Mouse (Mus musculus) MEL (cell line): ENCODE data around the gene C330021F23Rik. TPM values are rescaled to one million over a fixed set of nuclear protein-coding genes. Genes with fewer than 3 reads are reported as not detected.

Experiments
- DNase-seq: peaks from one replicate; pipeline ENCODE4 v3.0.0; 2011; ENCODE audit warnings: low read depth, low spot score
- H3K27ac ChIP-seq: 2 replicates; pipeline ENCODE4 v1.5.1; 2012; ENCODE audit warnings: low read depth, mild to moderate bottlenecking, control low read depth, low read length, moderate library complexity; ENCODE audit not compliant: control insufficient read depth
- H3K27me3 ChIP-seq, 2 experiments: fragments of 150-350 bp in 1 of 2; sonication (generic) in 1 of 2; 2 replicates each; pipeline ENCODE4 v1.6.1; 2012; ENCODE audit warnings: low read length in 2 of 2, mild to moderate bottlenecking in 2 of 2, improper control_type of control experiment in 1 of 2, moderate library complexity in 1 of 2; ENCODE audit not compliant: insufficient read depth in 2 of 2, control insufficient read depth in 1 of 2
- H3K36me3 ChIP-seq, 2 experiments: 2 replicates each; pipeline ENCODE4 v1.6.1; 2012 to 2014; ENCODE audit warnings: low read length in 2 of 2, improper control_type of control experiment in 1 of 2, inconsistent platforms in 1 of 2, mild to moderate bottlenecking in 1 of 2; ENCODE audit not compliant: insufficient read depth in 2 of 2, control insufficient read depth in 1 of 2
- H3K4me1 ChIP-seq, 2 experiments: fragments of 150-350 bp in 1 of 2; sonication (generic) in 1 of 2; 2 replicates each; pipeline ENCODE4 v1.6.1; 2012; ENCODE audit warnings: low read length in 2 of 2, improper control_type of control experiment in 1 of 2, mild to moderate bottlenecking in 1 of 2; ENCODE audit not compliant: insufficient read depth in 2 of 2, control insufficient read depth in 1 of 2
- H3K4me3 ChIP-seq, 2 experiments: fragments of 150-350 bp in 1 of 2; sonication (generic) in 1 of 2; 2 replicates each; pipeline ENCODE4 v1.5.1; 2012; ENCODE audit warnings: low read depth in 2 of 2, low read length in 2 of 2, mild to moderate bottlenecking in 2 of 2, moderate library complexity in 2 of 2, control low read depth in 1 of 2, improper control_type of control experiment in 1 of 2; ENCODE audit not compliant: control insufficient read depth in 1 of 2, insufficient read depth in 1 of 2
- H3K79me2 ChIP-seq: 2 replicates; pipeline ENCODE4 v1.6.1; 2012; ENCODE audit warnings: mild to moderate bottlenecking, low read length, moderate library complexity; ENCODE audit not compliant: control insufficient read depth, poor library complexity, insufficient read depth
- H3K9ac ChIP-seq: 2 replicates; pipeline ENCODE4 v1.6.1; 2012; ENCODE audit warnings: low read depth, mild to moderate bottlenecking, control low read depth, low read length, moderate library complexity; ENCODE audit not compliant: control insufficient read depth, poor library complexity, severe bottlenecking
- H3K9me3 ChIP-seq: fragments of 150-350 bp; sonication (generic); replicated peaks from 2 replicates; pipeline ENCODE4 v1.6.1; 2012; ENCODE audit warnings: mild to moderate bottlenecking, low read length, improper control_type of control experiment, moderate library complexity; ENCODE audit not compliant: insufficient read depth
- BHLHE40 ChIP-seq: IDR thresholded peaks from 2 replicates; pipeline ENCODE4 v1.6.1; 2012; ENCODE audit warnings: low read depth, mild to moderate bottlenecking, inconsistent platforms, low read length, improper control_type of control experiment, borderline replicate concordance
- CTCF ChIP-seq, 3 experiments: IDR thresholded peaks in 2 of 3; conservative IDR thresholded peaks in 1 of 3; 2 replicates each; pipeline ENCODE4 v1.5.1; 2011 to 2012; ENCODE audit warnings: low read length in 3 of 3, low read depth in 2 of 3, mild to moderate bottlenecking in 2 of 3, improper control_type of control experiment in 1 of 3, inconsistent platforms in 1 of 3, mixed read lengths in 1 of 3, moderate library complexity in 1 of 3; ENCODE audit not compliant: control insufficient read depth in 1 of 3, insufficient read depth in 1 of 3, poor library complexity in 1 of 3, severe bottlenecking in 1 of 3
- ELF1 ChIP-seq: IDR thresholded peaks from 2 replicates; pipeline ENCODE4 v1.6.1; 2014; ENCODE audit warnings: low read depth, mild to moderate bottlenecking, inconsistent platforms, low read length, improper control_type of control experiment, moderate library complexity
- ETS1 ChIP-seq: IDR thresholded peaks from 2 replicates; pipeline ENCODE4 v1.6.1; 2012; ENCODE audit warnings: low read depth, mild to moderate bottlenecking, inconsistent platforms, low read length, improper control_type of control experiment, moderate library complexity
- HCFC1 ChIP-seq: IDR thresholded peaks from 2 replicates; pipeline ENCODE4 v1.6.1; 2012; ENCODE audit warnings: low read depth, mild to moderate bottlenecking, inconsistent platforms, low read length, improper control_type of control experiment, moderate library complexity
- MAX ChIP-seq: IDR thresholded peaks from 2 replicates; pipeline ENCODE4 v1.6.1; 2011; ENCODE audit warnings: low read length, improper control_type of control experiment
- MAZ ChIP-seq: IDR thresholded peaks from 2 replicates; pipeline ENCODE4 v1.6.1; 2012; ENCODE audit warnings: low read depth, mild to moderate bottlenecking, inconsistent platforms, low read length, improper control_type of control experiment
- MXI1 ChIP-seq: IDR thresholded peaks from 2 replicates; pipeline ENCODE4 v1.6.1; 2011; ENCODE audit warnings: mild to moderate bottlenecking, low read depth, low read length, improper control_type of control experiment
- MYB ChIP-seq: IDR thresholded peaks from 2 replicates; pipeline ENCODE4 v1.6.1; 2011; ENCODE audit warnings: mild to moderate bottlenecking, low read depth, low read length, improper control_type of control experiment
- MYC ChIP-seq: IDR thresholded peaks from 2 replicates; pipeline ENCODE4 v1.6.1; 2011; ENCODE audit warnings: low read depth, mild to moderate bottlenecking, low read length, improper control_type of control experiment, moderate library complexity
- NELFE ChIP-seq: IDR thresholded peaks from 2 replicates; pipeline ENCODE4 v1.6.1; 2011; ENCODE audit warnings: low read depth, low read length, improper control_type of control experiment
- NRF1 ChIP-seq: IDR thresholded peaks from 2 replicates; pipeline ENCODE4 v1.6.1; 2014; ENCODE audit warnings: low read depth, mild to moderate bottlenecking, inconsistent platforms, low read length, improper control_type of control experiment, moderate library complexity; ENCODE audit not compliant: poor library complexity, insufficient read depth, severe bottlenecking
- POLR2A ChIP-seq, 2 experiments: IDR thresholded peaks; 2 replicates each; pipeline ENCODE4 v1.6.1; 2011 to 2012; ENCODE audit warnings: low read length in 2 of 2, mild to moderate bottlenecking in 2 of 2, control low read depth in 1 of 2, improper control_type of control experiment in 1 of 2, low read depth in 1 of 2, moderate library complexity in 1 of 2; ENCODE audit not compliant: control insufficient read depth in 1 of 2, insufficient read depth in 1 of 2, poor library complexity in 1 of 2
- POLR2AphosphoS2 ChIP-seq: IDR thresholded peaks from 2 replicates; pipeline ENCODE4 v1.6.1; 2011; ENCODE audit warnings: low read length, improper control_type of control experiment
- SIN3A ChIP-seq: IDR thresholded peaks from 2 replicates; pipeline ENCODE4 v1.6.1; 2012; ENCODE audit warnings: low read length, improper control_type of control experiment, inconsistent platforms
- SMC3 ChIP-seq: IDR thresholded peaks from 2 replicates; pipeline ENCODE4 v1.6.1; 2011; ENCODE audit warnings: low read depth, low read length, improper control_type of control experiment
- TBP ChIP-seq: IDR thresholded peaks from 2 replicates; pipeline ENCODE4 v1.8.0; 2011; ENCODE audit warnings: low read depth, low read length, improper control_type of control experiment
- TCF12 ChIP-seq: IDR thresholded peaks from 2 replicates; pipeline ENCODE4 v1.6.1; 2014; ENCODE audit warnings: low read depth, mild to moderate bottlenecking, inconsistent platforms, low read length, improper control_type of control experiment, moderate library complexity
- UBTF ChIP-seq: IDR thresholded peaks from 2 replicates; pipeline ENCODE4 v1.6.1; 2012; ENCODE audit warnings: low read depth, mild to moderate bottlenecking, inconsistent platforms, low read length, improper control_type of control experiment, moderate library complexity, borderline replicate concordance; ENCODE audit not compliant: insufficient read depth
- USF1 ChIP-seq: IDR thresholded peaks from 2 replicates; pipeline ENCODE4 v1.6.1; 2014; ENCODE audit warnings: low read depth, mild to moderate bottlenecking, inconsistent platforms, low read length, improper control_type of control experiment, moderate library complexity
- ZC3H11A ChIP-seq: IDR thresholded peaks from 2 replicates; pipeline ENCODE4 v1.6.1; 2012; ENCODE audit warnings: low read depth, mild to moderate bottlenecking, inconsistent platforms, low read length, improper control_type of control experiment
- ZKSCAN1 ChIP-seq: IDR thresholded peaks from 2 replicates; pipeline ENCODE4 v1.6.1; 2012; ENCODE audit warnings: low read depth, mild to moderate bottlenecking, inconsistent platforms, low read length, improper control_type of control experiment, moderate library complexity
- ZMIZ1 ChIP-seq: IDR thresholded peaks from 2 replicates; pipeline ENCODE4 v1.6.1; 2012; ENCODE audit warnings: low read depth, mild to moderate bottlenecking, inconsistent platforms, low read length, improper control_type of control experiment, moderate library complexity
- polyA plus RNA-seq, 2 experiments: library from polyadenylated mRNA; stranded (reverse) in 1 of 2; unstranded in 1 of 2; fragments of >175 nt in 1 of 2; fragments of >200 nt in 1 of 2; gene quantifications; 2 replicates each; pipeline versions ENCODE4 v1.2.1 to v1.2.4; 2012; ENCODE audit warnings: low replicate concordance in 2 of 2, low read depth in 1 of 2; ENCODE audit not compliant: insufficient read length in 2 of 2, insufficient read depth in 1 of 2, missing spikeins in 1 of 2
- total RNA-seq: library from RNA; depleted of rRNA; stranded (reverse); fragments of 300-350 nt; gene quantifications from 2 replicates; pipeline ENCODE4 v1.2.3, GENCODE M21; 2012

C330021F23Rik gene
- total and polyA plus RNA-seq, 3 experiments, result 0.53 to 1.2 TPM; not detected in 1

GRCm38 (mm10) chr8:3628014-3628413 lies 60.2 kb downstream of the C330021F23Rik start:
- H3K27ac ChIP-seq, result peak overlapping the region; percentile 99
- H3K9ac ChIP-seq, result no peak overlapping the region
- peaks cover 0 to 24% of the 10 kb centered on the region in 2 experiments; a peak in 2 of 4 replicates for H3K36me3 ChIP-seq
- DNase-seq, result peak; percentile 78
- H3K79me2 ChIP-seq, result peaks cover 11% of the 10 kb centered on the region
- H3K4me1 ChIP-seq, result peaks cover 10 to 18% of the 10 kb centered on the region in 2 experiments
- TF ChIP-seq SMC3 (peak; percentile 22; the same call in 1 of the 2 replicates), CTCF (IDR thresholded peaks at IDR 0.05 in 2 of 3, conservative IDR thresholded peaks at IDR 0.05 in 1 of 3; ENCODE audit: control insufficient read depth in 1 of 3, insufficient read depth in 1 of 3, low read depth in 2 of 3, low read length in 3 of 3, poor library complexity in 1 of 3, severe bottlenecking in 1 of 3) (peak in 2 of 3 experiments; percentile 43 to 53; a peak in 4 of 6 replicates), BHLHE40 (no peak)
- H3K27me3 ChIP-seq, result no peaks in the 10 kb centered on the region
- H3K9me3 ChIP-seq, result no peaks in the 10 kb centered on the region
- H3K4me3 ChIP-seq, result no peak overlapping the region

DNA sequence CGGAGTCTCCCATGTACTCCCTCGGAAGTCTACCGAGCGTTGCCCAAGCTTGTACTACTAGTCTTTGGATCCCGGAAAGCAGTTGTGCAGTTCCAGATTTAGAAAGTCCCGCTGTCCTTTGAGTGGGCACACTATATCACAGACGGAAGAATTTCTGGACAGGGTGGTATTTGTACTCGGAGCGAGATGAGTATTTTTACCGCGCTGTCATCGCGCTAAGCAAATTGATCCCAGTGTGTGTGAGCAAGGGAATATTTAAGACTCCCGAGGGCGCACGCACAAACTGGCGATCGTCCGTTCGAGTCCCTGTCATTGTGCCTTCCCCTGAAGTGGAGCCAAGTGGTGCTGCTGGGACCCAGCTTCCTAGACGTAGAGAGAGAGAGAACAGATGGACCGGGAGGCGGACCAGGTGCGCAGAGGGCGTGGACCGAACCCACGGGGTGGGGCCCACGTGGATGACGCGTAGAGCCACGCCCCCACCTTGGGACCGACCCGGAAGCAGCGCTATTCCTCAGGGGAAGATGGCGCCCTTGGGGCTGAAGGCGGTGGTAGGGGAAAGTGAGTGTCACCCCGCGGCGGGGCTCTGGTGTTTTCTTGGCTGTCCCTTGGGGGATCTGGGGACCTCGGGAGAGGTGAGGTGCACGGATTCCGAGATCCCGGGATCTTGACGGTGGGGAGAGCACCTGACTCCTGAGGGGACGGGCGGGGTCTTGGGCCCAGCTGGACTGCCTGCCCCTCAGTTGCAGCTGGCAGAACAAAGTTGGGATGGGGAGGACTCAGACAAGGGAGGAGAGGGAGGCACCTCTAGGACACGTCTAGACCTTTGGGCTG lies 63.1 kb downstream of the C330021F23Rik start, which contains the start of gene Stxbp2:
Gene Stxbp2, plus strand, starts transcription at position 309 of the 831 bp plus-strand sequence.
- peak; percentile 88 for DNase-seq
- Histone ChIP-seq H3K4me1 (peaks cover 10 to 18% of the 10 kb centered on the region in 2 experiments), H3K9ac (peak within 1 kb of the TSS; percentile 85)
- TF ChIP-seq ELF1 (peak; percentile 98), TCF12 (peak; percentile 68), MYC (0 out of 2 replicates have a peak, but pooled peaks have one; percentile 3), UBTF (no peak), HCFC1 (peak; percentile 71), MAX (peak; percentile 75), ZC3H11A (no peak), MYB (0 out of 2 replicates have a peak, but pooled peaks have one; percentile 30), POLR2AphosphoS2 (peak; percentile 74; the same call in 1 of the 2 replicates), ZMIZ1 (peak; percentile 60; the same call in 1 of the 2 replicates), MAZ (peak; percentile 52; the same call in 1 of the 2 replicates), TBP (peak; percentile 39; the same call in 1 of the 2 replicates), MXI1 (peak; percentile 68; the same call in 1 of the 2 replicates), ETS1 (peak; percentile 16; the same call in 1 of the 2 replicates), BHLHE40 (no peak; the same call in 1 of the 2 replicates), ZKSCAN1 (no peak), POLR2A (IDR thresholded peaks at IDR 0.05; ENCODE audit: control insufficient read depth in 1 of 2, insufficient read depth in 1 of 2, low read depth in 1 of 2, low read length in 2 of 2, poor library complexity in 1 of 2) (peak; percentile 81 to 84), USF1 (peak; percentile 71), SIN3A (peak; percentile 58), NELFE (peak; percentile 74), NRF1 (peak; percentile 45; the same call in 1 of the 2 replicates)
- TF ChIP-seq, all 39 proteins: peak for 17
- no peaks in the 10 kb centered on the region for H3K9me3 ChIP-seq
- H3K4me3 ChIP-seq, result peak within 1 kb of the TSS; percentile 85 to 87
- H3K27ac ChIP-seq, result peak within 1 kb of the TSS; percentile 20
- peaks cover 3 to 24% of the 10 kb centered on the region in 2 experiments; a peak in 3 of 4 replicates for H3K36me3 ChIP-seq
- no peaks in the 10 kb centered on the region for H3K27me3 ChIP-seq
- H3K79me2 ChIP-seq, result peaks cover 11% of the 10 kb centered on the region
